Comparison of ENCODE assay signal across 24 mouse cellular contexts in genomic region chr2:174803661-174804060, GRCm38 (mm10).
"Had no signal": no experiment of that assay in that cellular context is flagged by ENCODE, and none has a peak within 500 bp of the region (broad histone marks: within the 10 kb centered on the region; RNA-seq: fewer than 3 reads in every experiment).

No protein-coding gene starts in this region.

- H3K4me2 ChIP-seq: heart, embryonic 13.5 days; heart, embryonic 15.5 days; hindbrain, embryonic 13.5 days; hindbrain, embryonic 15.5 days; kidney, embryonic 15.5 days; limb, embryonic 12.5 days had no signal

- DNase-seq: forebrain, postnatal 0 days; gastrocnemius, postnatal 14 days; gastrocnemius, postnatal 36 days; heart, adult 18-20 months; heart, postnatal 14 days; heart, postnatal 36 days; kidney, adult 11 months; kidney, adult 2 months; kidney, adult 9 months; kidney, postnatal 14 days; kidney, postnatal 36 days; layer of hippocampus, adult 9-11 months; layer of hippocampus, postnatal 36 days had no signal

- H3K9me3 ChIP-seq: heart, embryonic 10.5 days; heart, embryonic 13.5 days; heart, embryonic 15.5 days; kidney, embryonic 15.5 days; limb, embryonic 10.5 days had no signal

- H3K4me3 ChIP-seq: heart, embryonic 10.5 days; heart, embryonic 13.5 days; heart, embryonic 15.5 days; hindbrain, embryonic 13.5 days; hindbrain, embryonic 15.5 days; kidney, embryonic 15.5 days; limb, embryonic 10.5 days; limb, embryonic 12.5 days had no signal

- H3K27ac ChIP-seq: heart, embryonic 10.5 days; heart, embryonic 13.5 days; heart, embryonic 15.5 days; hindbrain, embryonic 13.5 days; hindbrain, embryonic 15.5 days; hindbrain, postnatal 0 days; kidney, embryonic 15.5 days; kidney, postnatal 0 days; limb, embryonic 10.5 days; limb, embryonic 12.5 days had no signal

- H3K4me1 ChIP-seq: heart, embryonic 10.5 days; heart, embryonic 13.5 days; heart, embryonic 15.5 days; hindbrain, embryonic 13.5 days; hindbrain, embryonic 15.5 days; kidney, embryonic 15.5 days; limb, embryonic 12.5 days had no signal

- H3K36me3 ChIP-seq: heart, embryonic 10.5 days; heart, embryonic 13.5 days; heart, embryonic 15.5 days; hindbrain, embryonic 13.5 days; hindbrain, embryonic 15.5 days; kidney, embryonic 15.5 days; limb, embryonic 10.5 days; limb, embryonic 12.5 days had no signal

- H3K27me3 ChIP-seq: heart, embryonic 13.5 days; heart, embryonic 15.5 days; hindbrain, embryonic 13.5 days; hindbrain, embryonic 15.5 days; kidney, embryonic 15.5 days; limb, embryonic 12.5 days had no signal

- ATAC-seq: forebrain, postnatal 0 days; hindbrain, postnatal 0 days; intestine, embryonic 16.5 days had no signal

- H3K9ac ChIP-seq: forebrain, postnatal 0 days; heart, embryonic 13.5 days; heart, embryonic 15.5 days; hindbrain, embryonic 13.5 days; hindbrain, embryonic 15.5 days; kidney, embryonic 15.5 days; limb, embryonic 12.5 days had no signal
